Comparison of ENCODE assay signal across 11 mouse cellular contexts in the genomic region with DNA sequence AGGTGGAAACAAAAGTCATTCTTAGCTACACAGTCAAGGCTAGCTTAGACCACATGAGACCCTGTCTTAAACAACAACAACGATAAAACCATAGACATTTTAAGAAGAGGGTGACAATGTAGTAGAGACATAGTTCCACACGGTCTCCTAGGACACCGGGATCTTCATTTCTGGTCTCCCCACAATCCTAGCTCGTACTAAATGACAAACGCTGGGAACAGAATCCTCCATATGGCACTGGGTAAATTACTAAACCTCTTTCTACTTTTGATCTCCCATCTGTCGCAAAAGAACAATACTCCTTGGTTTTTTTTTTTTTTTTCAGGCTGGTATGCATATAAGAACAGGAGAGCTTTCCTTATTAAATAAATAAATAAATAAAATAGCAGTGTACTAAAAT. TPM values are rescaled to one million over a fixed set of nuclear protein-coding genes. Genes with fewer than 3 reads are reported as not detected.
DNase-seq lines count a peak whose midpoint lies in the region; ATAC-seq lines count a peak whose summit lies in the region.
"Had no signal": no experiment of that assay in that cellular context is flagged by ENCODE, and none has a peak within 500 bp of the region (broad histone marks: within the 10 kb centered on the region; RNA-seq: fewer than 3 reads in every experiment).

No protein-coding gene starts in this region.

- no peak overlapping the region for H3K4me3 ChIP-seq in embryonic facial prominence, embryonic 14.5 days (ENCODE audit: low read depth, low read length)
- H3K4me3 ChIP-seq in hindbrain, embryonic 13.5 days: no peak overlapping the region
- 0 out of 2 replicates have a peak overlapping the region, but pooled peaks have one; percentile 5 for H3K4me3 ChIP-seq in midbrain, embryonic 13.5 days (replicated peaks)

- no peaks in the 10 kb centered on the region for H3K9me3 ChIP-seq in embryonic facial prominence, embryonic 14.5 days (ENCODE audit: control insufficient read depth, low read length)
- H3K9me3 ChIP-seq in hindbrain, embryonic 13.5 days: no peaks in the 10 kb centered on the region
- H3K9me3 ChIP-seq in midbrain, embryonic 13.5 days: no peaks in the 10 kb centered on the region
- H3K9me3 ChIP-seq: limb, embryonic 12.5 days had no signal

- DNase-seq in layer of hippocampus, adult 9-11 months: peak; percentile 32
- DNase-seq in layer of hippocampus, adult 11-12 months (ENCODE audit: low spot score): no peak
- no peak for DNase-seq in embryonic facial prominence, embryonic 14.5 days (ENCODE audit: low spot score)
- no peak for DNase-seq in right cerebral cortex, adult 18-20 months
- DNase-seq: gastrocnemius, postnatal 14 days; kidney, postnatal 10 days had no signal

- WGBS in embryonic facial prominence, embryonic 14.5 days: 83% methylated on average over 6 of the region's 6 CpGs
- WGBS in hindbrain, embryonic 13.5 days: 79% methylated on average over 6 of the region's 6 CpGs
- 73% methylated on average over 6 of the region's 6 CpGs for WGBS in midbrain, embryonic 13.5 days

- peak overlapping the region; percentile 95; the same call in 1 of the 2 replicates for H3K4me2 ChIP-seq in embryonic facial prominence, embryonic 14.5 days (ENCODE audit: low read depth, low read length)
- H3K4me2 ChIP-seq in hindbrain, embryonic 13.5 days: peak overlapping the region; percentile 19
- peak overlapping the region; percentile 74 for H3K4me2 ChIP-seq in midbrain, embryonic 13.5 days (replicated peaks)

- 0 out of 2 replicates have a peak, but pooled peaks cover 7% of the 10 kb centered on the region for H3K36me3 ChIP-seq in embryonic facial prominence, embryonic 14.5 days (ENCODE audit: control insufficient read depth, insufficient read depth, low read length)
- 0 out of 2 replicates have a peak, but pooled peaks cover 3% of the 10 kb centered on the region for H3K36me3 ChIP-seq in hindbrain, embryonic 13.5 days
- 0 out of 2 replicates have a peak, but pooled peaks cover 8% of the 10 kb centered on the region for H3K36me3 ChIP-seq in midbrain, embryonic 13.5 days

- no peaks in the 10 kb centered on the region for H3K27me3 ChIP-seq in embryonic facial prominence, embryonic 14.5 days (replicated peaks; ENCODE audit: control insufficient read depth, insufficient read depth, low read length)
- H3K27me3 ChIP-seq in hindbrain, embryonic 13.5 days: no peaks in the 10 kb centered on the region
- H3K27me3 ChIP-seq in midbrain, embryonic 13.5 days: peaks cover 4% of the 10 kb centered on the region; the same call in 1 of the 2 replicates
- H3K27me3 ChIP-seq: limb, embryonic 12.5 days had no signal

- H3K4me1 ChIP-seq in embryonic facial prominence, embryonic 14.5 days (ENCODE audit: control insufficient read depth, insufficient read depth, low read length): peaks cover 10% of the 10 kb centered on the region
- peaks cover 23% of the 10 kb centered on the region for H3K4me1 ChIP-seq in hindbrain, embryonic 13.5 days (replicated peaks)
- H3K4me1 ChIP-seq in midbrain, embryonic 13.5 days (replicated peaks): peaks cover 22% of the 10 kb centered on the region

- no peak for ATAC-seq in embryonic facial prominence, embryonic 14.5 days (ENCODE audit: low read depth)
- ATAC-seq in hindbrain, embryonic 13.5 days (ENCODE audit: low FRiP score): no peak
- ATAC-seq in midbrain, embryonic 13.5 days: no peak
- ATAC-seq in granulocyte monocyte progenitor cell, adult 5-6 weeks (replicated peaks; ENCODE audit: poor library complexity, severe bottlenecking): no peak

- no peak overlapping the region for H3K27ac ChIP-seq in embryonic facial prominence, embryonic 14.5 days (replicated peaks; ENCODE audit: low read depth, low read length)
- no peak overlapping the region for H3K27ac ChIP-seq in hindbrain, embryonic 13.5 days
- H3K27ac ChIP-seq in midbrain, embryonic 13.5 days: no peak overlapping the region
- H3K27ac ChIP-seq: limb, embryonic 12.5 days had no signal

- 0 out of 2 replicates have a peak overlapping the region, but pooled peaks have one; percentile 19 for H3K9ac ChIP-seq in embryonic facial prominence, embryonic 14.5 days (ENCODE audit: low read depth, low read length)
- no peak overlapping the region for H3K9ac ChIP-seq in hindbrain, embryonic 13.5 days
- H3K9ac ChIP-seq in midbrain, embryonic 13.5 days (replicated peaks): peak overlapping the region; percentile 28; the same call in 1 of the 2 replicates

RNA-seq across cellular contexts. Expression of a gene that starts 2.0 kb away (rescaled TPM):
- polyA plus RNA-seq in embryonic facial prominence, embryonic 14.5 days (2014; fragmentation: Nextera tagmentation; extraction: Ambion mirVana): 10.2 and 10.4 TPM in 2 replicates
- polyA plus RNA-seq in hindbrain, embryonic 13.5 days (2015; fragmentation: Nextera tagmentation; extraction: Ambion mirVana): 15.6 and 16.4 TPM in 2 replicates
- 19.5 and 19.6 TPM in 2 replicates for polyA plus RNA-seq in midbrain, embryonic 13.5 days (2015; fragmentation: Nextera tagmentation; extraction: Ambion mirVana)
- total RNA-seq in granulocyte monocyte progenitor cell, adult 5-6 weeks (2014; fragmentation: Nextera tagmentation): 13.7 and 15.0 TPM in 2 replicates
- 10.7 and 13.9 TPM in 2 replicates for total RNA-seq in granulocyte monocyte progenitor cell, adult 5-6 weeks (2017)

RNA-seq across cellular contexts. Expression of a gene that starts 37.0 kb away (rescaled TPM):
- 0.14 and 0.21 TPM in 2 replicates for polyA plus RNA-seq in embryonic facial prominence, embryonic 14.5 days (2014; fragmentation: Nextera tagmentation; extraction: Ambion mirVana)
- 0.09 and 0.16 TPM in 2 replicates for polyA plus RNA-seq in hindbrain, embryonic 13.5 days (2015; fragmentation: Nextera tagmentation; extraction: Ambion mirVana)
- polyA plus RNA-seq in midbrain, embryonic 13.5 days (2015; fragmentation: Nextera tagmentation; extraction: Ambion mirVana): not detected in 2 replicates
- total RNA-seq in granulocyte monocyte progenitor cell, adult 5-6 weeks (2014; fragmentation: Nextera tagmentation): not detected in 2 replicates
- not detected in 2 replicates for total RNA-seq in granulocyte monocyte progenitor cell, adult 5-6 weeks (2017)
- total RNA-seq: common myeloid progenitor, adult 5-6 weeks had no signal

RNA-seq across cellular contexts. Expression of a gene that starts 41.4 kb away (rescaled TPM):
- 6.3 and 7.2 TPM in 2 replicates for polyA plus RNA-seq in embryonic facial prominence, embryonic 14.5 days (2014; fragmentation: Nextera tagmentation; extraction: Ambion mirVana)
- polyA plus RNA-seq in hindbrain, embryonic 13.5 days (2015; fragmentation: Nextera tagmentation; extraction: Ambion mirVana): 4.8 and 5.2 TPM in 2 replicates
- 2.7 and 10.9 TPM in 2 replicates for polyA plus RNA-seq in midbrain, embryonic 13.5 days (2015; fragmentation: Nextera tagmentation; extraction: Ambion mirVana)
- 32.1 and 55.2 TPM in 2 replicates for total RNA-seq in granulocyte monocyte progenitor cell, adult 5-6 weeks (2014; fragmentation: Nextera tagmentation)
- 9.7 and 20.8 TPM in 2 replicates for total RNA-seq in granulocyte monocyte progenitor cell, adult 5-6 weeks (2017)

RNA-seq across cellular contexts. Expression of a gene that starts 53.6 kb away (rescaled TPM):
- polyA plus RNA-seq in embryonic facial prominence, embryonic 14.5 days (2014; fragmentation: Nextera tagmentation; extraction: Ambion mirVana): 6.4 and 6.6 TPM in 2 replicates
- polyA plus RNA-seq in hindbrain, embryonic 13.5 days (2015; fragmentation: Nextera tagmentation; extraction: Ambion mirVana): 7.9 and 8.9 TPM in 2 replicates
- 9.2 and 9.9 TPM in 2 replicates for polyA plus RNA-seq in midbrain, embryonic 13.5 days (2015; fragmentation: Nextera tagmentation; extraction: Ambion mirVana)
- total RNA-seq in granulocyte monocyte progenitor cell, adult 5-6 weeks (2014; fragmentation: Nextera tagmentation): 13.2 and 16.4 TPM in 2 replicates
- total RNA-seq in granulocyte monocyte progenitor cell, adult 5-6 weeks (2017): 0.62 and 3.6 TPM in 2 replicates

RNA-seq across cellular contexts. Expression of a gene that starts 53.6 kb away (rescaled TPM):
- polyA plus RNA-seq in embryonic facial prominence, embryonic 14.5 days (2014; fragmentation: Nextera tagmentation; extraction: Ambion mirVana): 36.5 and 40.1 TPM in 2 replicates
- 19.9 and 23.4 TPM in 2 replicates for polyA plus RNA-seq in hindbrain, embryonic 13.5 days (2015; fragmentation: Nextera tagmentation; extraction: Ambion mirVana)
- polyA plus RNA-seq in midbrain, embryonic 13.5 days (2015; fragmentation: Nextera tagmentation; extraction: Ambion mirVana): 18.7 and 21.4 TPM in 2 replicates
- 57.4 and 73.0 TPM in 2 replicates for total RNA-seq in granulocyte monocyte progenitor cell, adult 5-6 weeks (2014; fragmentation: Nextera tagmentation)
- total RNA-seq in granulocyte monocyte progenitor cell, adult 5-6 weeks (2017): 34.6 and 42.2 TPM in 2 replicates

Comparison
In these comparisons a context has a peak if more than half of its experiments do, and no peak if none do; other contexts are left out.
1. H3K4me2 ChIP-seq: peak in every context shown above with its lines; median percentile 95 in embryonic facial prominence, embryonic 14.5 days; 74 in midbrain, embryonic 13.5 days; 19 in hindbrain, embryonic 13.5 days.